8 mouse cellular contexts compared by ENCODE assay signal in genomic region chr15:83583419-83584156, GRCm38 (mm10). TPM values are rescaled to one million over a fixed set of nuclear protein-coding genes. Genes with fewer than 3 reads are reported as not detected.
A peak's percentile ranks its signal among the peaks of the same experiment; 100 is the strongest.
DNase-seq lines count a peak whose midpoint lies in the region; ATAC-seq and TF ChIP-seq lines count a peak whose summit lies in the region.

No protein-coding gene starts in this region.

- no peak for ATAC-seq in CD4-positive, CD25-positive, alpha-beta regulatory T cell, adult 4 months
- ATAC-seq in liver, embryonic 12.5 days, result peak; percentile 84

- H3K4me3 ChIP-seq in thymus, adult 2 months (ENCODE audit: control insufficient read depth, insufficient read depth, low read length), result no peak overlapping the region
- H3K4me3 ChIP-seq in liver, embryonic 12.5 days, result peak overlapping the region; percentile 2; the same call in 1 of the 2 replicates

- peaks cover 13% of the 10 kb centered on the region for H3K9me3 ChIP-seq in liver, embryonic 12.5 days (replicated peaks)

- no peak for TF ChIP-seq POLR2A in thymus, adult 2 months (IDR thresholded peaks at IDR 0.05; ENCODE audit: control insufficient read depth, extremely low read depth, insufficient read depth, low read length, poor library complexity)

- DNase-seq in CD4-positive, CD25-positive, alpha-beta regulatory T cell, adult 2 months (ENCODE audit: low read depth, low spot score), result peak; percentile 59
- DNase-seq in thymus, adult 2 months, result peak; percentile 62
- DNase-seq in thymus, adult 18-20 months, result no peak
- DNase-seq in gastrocnemius, postnatal 25 days, result peak; percentile 53
- DNase-seq in spleen, postnatal 10 days (ENCODE audit: low spot score in 2 of 2), result peak; percentile 50 to 79
- DNase-seq in neural tube, embryonic 10.5 days (ENCODE audit: extremely low spot score, low spot score), result no peak

- H3K4me1 ChIP-seq in thymus, adult 2 months (replicated peaks; ENCODE audit: control insufficient read depth, insufficient read depth, low read length), result 0 out of 2 replicates have a peak, but pooled peaks cover 2% of the 10 kb centered on the region
- H3K4me1 ChIP-seq in liver, embryonic 12.5 days, result peaks cover 21% of the 10 kb centered on the region

- peak overlapping the region; percentile 54 for H3K9ac ChIP-seq in liver, embryonic 12.5 days

- TF ChIP-seq CTCF in thymus, adult 2 months (IDR thresholded peaks at IDR 0.05; ENCODE audit: borderline replicate concordance, control insufficient read depth, extremely low read depth, insufficient read depth, low read length, poor library complexity), result peak; percentile 65; the same call in 1 of the 2 replicates

- peak overlapping the region; percentile 56 for H3K4me2 ChIP-seq in liver, embryonic 12.5 days

- 92% methylated on average over 8 of the region's 8 CpGs for WGBS in thymus, adult 2 months
- 64% methylated on average over 8 of the region's 8 CpGs for WGBS in liver, embryonic 12.5 days (ENCODE audit: insufficient replicate concordance)

- H3K27ac ChIP-seq in thymus, adult 2 months (ENCODE audit: control insufficient read depth, insufficient read depth, low read length), result no peak overlapping the region
- peak overlapping the region; percentile 68; the same call in 1 of the 2 replicates for H3K27ac ChIP-seq in liver, embryonic 12.5 days

- no peaks in the 10 kb centered on the region for H3K27me3 ChIP-seq in thymus, adult 2 months (ENCODE audit: control insufficient read depth, insufficient read depth, low read length)
- no peaks in the 10 kb centered on the region for H3K27me3 ChIP-seq in liver, embryonic 12.5 days (replicated peaks)

- H3K36me3 ChIP-seq in thymus, adult 2 months (ENCODE audit: control insufficient read depth, insufficient read depth, low read length), result peaks cover 73% of the 10 kb centered on the region
- H3K36me3 ChIP-seq in liver, embryonic 12.5 days, result peaks cover 100% of the 10 kb centered on the region

RNA-seq across cellular contexts. Expression of gene Ttll12, which starts 11.4 kb away (rescaled TPM):
- polyA plus RNA-seq in CD4-positive, CD25-positive, alpha-beta regulatory T cell, adult 4 months (2017; shearing (Covaris generic)), result 10 to 100 TPM in 1 of 2 experiments, 1 to 10 TPM in 1; 9.0 to 12.2 TPM
- 105 and 119 TPM in 2 replicates for polyA plus RNA-seq in thymus, adult 2 months (2012; rRNA removed)
- 1 to 10 TPM; 4.2 to 4.9 TPM for total RNA-seq in gastrocnemius, postnatal 25 days (2021)
- polyA plus RNA-seq in liver, embryonic 12.5 days (2016; fragmentation: Nextera tagmentation; extraction: Ambion mirVana), result 62.7 and 64.0 TPM in 2 replicates

RNA-seq across cellular contexts. Expression of gene Mcat, which starts 20.0 kb away (rescaled TPM):
- polyA plus RNA-seq in CD4-positive, CD25-positive, alpha-beta regulatory T cell, adult 4 months (2017; shearing (Covaris generic)), result 1 to 10 TPM; 2.3 to 3.2 TPM
- polyA plus RNA-seq in thymus, adult 2 months (2012; rRNA removed), result 31.9 and 39.9 TPM in 2 replicates
- 10 to 100 TPM; 18.6 to 21.4 TPM for total RNA-seq in gastrocnemius, postnatal 25 days (2021)
- 27.1 and 28.1 TPM in 2 replicates for polyA plus RNA-seq in liver, embryonic 12.5 days (2016; fragmentation: Nextera tagmentation; extraction: Ambion mirVana)

RNA-seq across cellular contexts. Expression of gene Tspo, which starts 20.2 kb away (rescaled TPM):
- 100 to 1,000 TPM; 259 to 323 TPM for polyA plus RNA-seq in CD4-positive, CD25-positive, alpha-beta regulatory T cell, adult 4 months (2017; shearing (Covaris generic))
- 465 and 584 TPM in 2 replicates for polyA plus RNA-seq in thymus, adult 2 months (2012; rRNA removed)
- 10 to 100 TPM; 21.2 to 34.5 TPM for total RNA-seq in gastrocnemius, postnatal 25 days (2021)
- polyA plus RNA-seq in liver, embryonic 12.5 days (2016; fragmentation: Nextera tagmentation; extraction: Ambion mirVana), result 186 and 192 TPM in 2 replicates

RNA-seq across cellular contexts. Expression of gene Bik, which starts 56.9 kb away (rescaled TPM):
- 1 to 10 TPM in 1 of 2 experiments, under 1 TPM in 1; 0.90 to 1.5 TPM for polyA plus RNA-seq in CD4-positive, CD25-positive, alpha-beta regulatory T cell, adult 4 months (2017; shearing (Covaris generic))
- 11.0 and 14.7 TPM in 2 replicates for polyA plus RNA-seq in thymus, adult 2 months (2012; rRNA removed)
- 1 to 10 TPM in 1 of 2 experiments, under 1 TPM in 1; 0.59 to 1.3 TPM for total RNA-seq in gastrocnemius, postnatal 25 days (2021)
- 2.2 and 2.7 TPM in 2 replicates for polyA plus RNA-seq in liver, embryonic 12.5 days (2016; fragmentation: Nextera tagmentation; extraction: Ambion mirVana)

Comparison
In these comparisons a context has a peak if more than half of its experiments do, and no peak if none do; other contexts are left out.
1. DNase-seq: peak in CD4-positive, CD25-positive, alpha-beta regulatory T cell, adult 2 months (single experiment), thymus, adult 2 months (single experiment), gastrocnemius, postnatal 25 days (single experiment) and spleen, postnatal 10 days (2 of 2); none in thymus, adult 18-20 months (0 of 2) and neural tube, embryonic 10.5 days (single experiment).